Mouse (Mus musculus) hindbrain, postnatal 0 days (tissue): Measurements from ENCODE around the gene Mbnl2. TPM values are rescaled to one million over a fixed set of nuclear protein-coding genes. Genes with fewer than 3 reads are reported as not detected.

Source experiments
- ATAC-seq: fragments of 200-750 bp; cut with Nextera tagmentation; 2 replicates; pipeline ENCODE4 v1.8.0; 2017; ENCODE audit warnings: mild to moderate bottlenecking, moderate TSS enrichment, moderate library complexity
- DNase-seq: peaks from one replicate; pipeline ENCODE4 v3.0.0-alpha.2; 2015; ENCODE audit warnings: low spot score
- H3K27ac ChIP-seq: fragments of 300-500 bp; sonication (generic); 2 replicates; pipeline ENCODE4 v1.5.1; 2014; ENCODE audit warnings: mild to moderate bottlenecking
- H3K27me3 ChIP-seq: fragments of 300-500 bp; sonication (generic); 2 replicates; pipeline ENCODE4 v1.6.1; 2014; ENCODE audit warnings: low read length, mixed read lengths; ENCODE audit not compliant: insufficient read depth
- H3K36me3 ChIP-seq: fragments of 300-500 bp; sonication (generic); 2 replicates; pipeline ENCODE4 v1.6.1; 2014; ENCODE audit warnings: low read length, mixed read lengths; ENCODE audit not compliant: insufficient read depth
- H3K4me1 ChIP-seq: fragments of 300-500 bp; sonication (generic); 2 replicates; pipeline ENCODE4 v1.6.1; 2014; ENCODE audit warnings: antibody characterized with exemption, low read length, mixed read lengths; ENCODE audit not compliant: insufficient read depth
- H3K4me2 ChIP-seq: fragments of 300-500 bp; sonication (generic); 2 replicates; pipeline ENCODE4 v1.6.1; 2014; ENCODE audit warnings: low read depth, mild to moderate bottlenecking, low read length, moderate library complexity, mixed read lengths
- H3K4me3 ChIP-seq: fragments of 300-500 bp; sonication (generic); 2 replicates; pipeline ENCODE4 v1.5.1; 2014; ENCODE audit warnings: low read length
- H3K9ac ChIP-seq: fragments of 300-500 bp; sonication (generic); replicated peaks from 2 replicates; pipeline ENCODE4 v1.6.1; 2014; ENCODE audit warnings: mild to moderate bottlenecking, low read length, moderate library complexity, mixed read lengths
- H3K9me3 ChIP-seq: fragments of 300-500 bp; sonication (generic); 2 replicates; pipeline ENCODE4 v1.6.1; 2016; ENCODE audit warnings: low read length, mixed read lengths
- CTCF ChIP-seq: IDR thresholded peaks from 2 replicates; pipeline ENCODE4 v1.5.1; 2016; ENCODE audit warnings: antibody characterized with exemption, control low read depth, low read depth
- WGBS: fragments of 180-500 bp; shearing (Covaris S2); extraction: QIAGEN DNeasy Blood & Tissue Kit; methylation state at CpG from one replicate; pipeline ENCODE4 v1.1.7; 2014; 5-methylcytosine and 5-hydroxymethylcytosine counted together
- polyA plus RNA-seq: library from polyadenylated mRNA; unstranded; fragments of >200 nt; fragmentation: Nextera tagmentation; extraction: Ambion mirVana; gene quantifications from 2 replicates; pipeline ENCODE4 v1.2.1, GENCODE M21; 2015
- total RNA-seq: library from RNA; depleted of rRNA; stranded (reverse); fragments of >200 nt; gene quantifications from 2 replicates; pipeline ENCODE4 v1.2.3, GENCODE M21; 2014

Gene Mbnl2
- total and polyA plus RNA-seq, 2 experiments from 2014 or later: 28.6 to 78.3 TPM

DNA sequence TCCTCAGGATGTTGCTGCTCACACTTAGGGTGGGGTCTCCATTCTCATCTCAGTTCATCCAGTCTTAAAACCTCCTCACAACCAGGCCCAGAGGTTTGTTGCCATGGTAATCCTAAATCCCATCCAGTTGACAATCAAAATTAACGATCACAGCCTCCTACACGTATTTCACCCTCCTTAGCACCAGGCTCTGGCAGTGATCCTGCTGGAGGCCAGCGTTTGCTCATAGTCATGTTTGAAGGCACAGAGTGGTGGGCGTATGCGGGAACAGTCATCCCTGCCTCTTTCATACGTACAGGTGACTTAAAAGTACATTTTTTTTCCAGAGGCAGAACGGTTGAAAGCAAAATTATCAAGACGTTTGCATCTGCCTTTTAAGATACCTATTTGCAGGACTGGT is 8.3 kb downstream of the Mbnl2 start:
- Histone ChIP-seq H3K9me3 (no peaks in the 10 kb centered on the region), H3K27me3 (no peaks in the 10 kb centered on the region), H3K36me3 (no peaks in the 10 kb centered on the region), H3K4me2 (no peak overlapping the region), H3K4me3 (no peak overlapping the region), H3K4me1 (peaks cover 26% of the 10 kb centered on the region; the same call in 1 of the 2 replicates), H3K27ac (no peak overlapping the region), H3K9ac (no peak overlapping the region)
- no peak for TF ChIP-seq CTCF
- no peak for ATAC-seq
- 69% methylated on average over 8 of the region's 8 CpGs for WGBS
- no peak for DNase-seq

DNA sequence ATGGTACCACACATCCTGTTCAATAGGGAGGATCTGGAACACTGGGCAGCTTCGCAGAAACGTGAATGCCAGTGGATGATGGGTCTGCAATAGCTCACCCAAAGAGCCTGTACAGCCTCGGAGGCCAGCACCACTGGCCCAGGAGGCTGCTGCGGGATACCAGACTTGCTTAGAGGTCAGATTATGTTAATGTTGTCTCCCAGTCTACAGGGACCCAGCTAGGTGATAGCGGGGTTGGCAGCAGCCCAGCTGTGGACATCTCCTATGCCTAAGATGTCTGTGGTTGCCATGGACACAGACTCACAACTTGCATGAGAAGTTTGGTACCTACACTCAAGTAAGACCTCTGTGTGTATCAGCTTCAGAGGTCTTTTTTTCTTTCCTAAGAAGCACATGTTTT is 9.0 kb downstream of the Mbnl2 start:
- Histone ChIP-seq H3K9ac (no peak overlapping the region), H3K4me3 (no peak overlapping the region), H3K4me2 (no peak overlapping the region), H3K27ac (no peak overlapping the region), H3K36me3 (no peaks in the 10 kb centered on the region), H3K27me3 (no peaks in the 10 kb centered on the region), H3K9me3 (no peaks in the 10 kb centered on the region), H3K4me1 (peaks cover 23% of the 10 kb centered on the region; the same call in 1 of the 2 replicates)
- TF ChIP-seq CTCF: no peak
- DNase-seq (no peak), ATAC-seq (peak; percentile 42; the same call in 1 of the 2 replicates)
- WGBS: 69% methylated on average over 5 of the region's 5 CpGs

DNA sequence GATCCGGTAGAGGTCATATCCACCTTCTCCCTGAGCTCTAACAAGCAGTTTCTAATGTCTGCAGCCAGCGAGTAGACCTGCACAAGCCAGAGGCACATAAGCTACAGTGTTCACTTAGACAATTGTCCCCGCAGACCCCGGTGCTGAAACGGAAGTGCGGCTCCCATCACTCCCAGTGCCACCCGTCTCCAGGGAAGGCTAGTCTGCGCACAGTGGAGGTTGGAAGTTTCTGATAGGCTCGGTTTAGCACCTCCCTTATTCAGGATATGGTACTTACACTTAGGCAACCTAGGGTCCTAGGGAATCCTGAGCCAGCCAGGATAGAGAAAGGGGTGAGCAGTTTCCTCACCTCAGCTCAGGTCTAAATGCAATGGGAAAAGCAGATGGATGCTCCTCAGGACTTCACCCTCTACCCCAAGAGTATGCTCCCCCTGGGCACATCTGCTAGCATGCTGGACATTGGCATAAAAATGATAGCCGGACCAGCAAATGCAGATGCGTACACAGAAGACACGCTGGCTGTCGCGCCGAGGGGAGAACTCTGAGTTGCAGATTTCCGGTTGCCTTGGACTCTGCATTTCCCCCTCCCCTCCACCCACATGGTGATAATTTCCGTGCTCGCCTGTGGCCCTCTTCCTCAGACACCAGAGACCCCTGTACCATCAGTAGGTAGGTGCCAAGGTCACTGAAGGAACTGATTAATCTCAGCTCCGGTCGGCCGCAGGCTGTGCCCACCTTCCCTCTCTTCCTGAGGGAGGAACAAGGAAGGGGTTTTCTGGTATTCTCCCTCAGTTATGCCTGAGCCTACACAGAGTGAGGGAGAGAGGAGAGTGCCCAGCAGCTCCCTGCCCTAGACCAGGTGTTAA is 11.9 kb downstream of the Mbnl2 start:
- peaks cover 15% of the 10 kb centered on the region; the same call in 1 of the 2 replicates for H3K4me1 ChIP-seq
- H3K36me3 ChIP-seq: no peaks in the 10 kb centered on the region
- WGBS: 68% methylated on average over 21 of the region's 21 CpGs
- DNase-seq: no peak
- H3K27ac ChIP-seq: no peak overlapping the region
- H3K9me3 ChIP-seq: no peaks in the 10 kb centered on the region
- no peak overlapping the region for H3K9ac ChIP-seq
- ATAC-seq: no peak
- no peak overlapping the region for H3K4me3 ChIP-seq
- H3K27me3 ChIP-seq: no peaks in the 10 kb centered on the region
- TF ChIP-seq CTCF: no peak
- H3K4me2 ChIP-seq: no peak overlapping the region

DNA sequence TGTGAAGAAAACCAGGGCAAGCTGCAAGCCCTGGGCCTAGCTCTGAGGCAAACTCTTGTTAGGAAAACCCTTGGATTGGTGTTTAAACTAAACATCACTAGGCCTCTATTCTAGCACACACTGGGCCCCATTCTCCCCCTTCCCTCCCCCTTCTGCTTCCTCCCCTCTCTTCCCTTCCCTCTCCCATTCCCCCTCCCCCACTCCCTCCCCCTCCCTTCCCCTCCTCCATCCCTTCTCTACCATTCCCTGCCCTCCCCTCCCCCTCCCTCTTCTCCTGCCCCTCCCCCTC is 12.5 kb downstream of the Mbnl2 start:
- DNase-seq (no peak), ATAC-seq (no peak)
- Histone ChIP-seq H3K36me3 (no peaks in the 10 kb centered on the region), H3K27ac (no peak overlapping the region), H3K4me2 (no peak overlapping the region), H3K9me3 (no peaks in the 10 kb centered on the region), H3K27me3 (no peaks in the 10 kb centered on the region), H3K9ac (no peak overlapping the region), H3K4me3 (no peak overlapping the region), H3K4me1 (peaks cover 15% of the 10 kb centered on the region; the same call in 1 of the 2 replicates)
- TF ChIP-seq CTCF: no peak

DNA sequence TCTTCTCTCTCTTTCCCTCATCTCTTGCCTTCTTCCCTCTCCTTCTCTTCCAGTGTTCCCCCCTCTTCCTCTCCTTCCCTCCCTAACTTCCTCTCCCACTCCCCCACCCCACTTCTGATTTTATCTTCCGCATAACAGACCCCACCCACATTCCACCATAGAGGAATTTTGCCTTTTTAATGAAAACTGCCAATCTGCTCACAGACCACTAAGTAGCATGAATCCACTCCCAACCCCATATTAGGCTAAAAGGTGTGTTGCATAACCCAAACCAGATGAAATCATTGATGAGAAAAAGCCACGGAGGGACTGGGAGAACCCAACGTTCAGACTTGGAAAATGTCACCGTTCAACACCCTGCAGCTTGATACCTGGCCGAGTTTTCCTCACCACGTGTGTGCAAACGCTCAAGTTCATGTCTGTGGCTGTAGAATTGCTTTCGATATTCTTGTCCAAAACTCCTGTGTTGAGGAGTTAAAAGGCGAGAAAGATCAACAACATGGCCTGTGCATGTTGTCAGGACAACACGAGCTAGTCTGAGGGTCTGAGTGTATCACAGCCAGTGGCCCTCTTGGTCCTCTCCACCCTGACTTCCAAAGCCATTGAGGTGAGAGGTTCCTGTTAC is 13.0 kb downstream of the Mbnl2 start:
- H3K27me3 ChIP-seq: no peaks in the 10 kb centered on the region
- TF ChIP-seq CTCF: no peak
- H3K4me1 ChIP-seq: peaks cover 15% of the 10 kb centered on the region; the same call in 1 of the 2 replicates
- WGBS: 87% methylated on average over 10 of the region's 10 CpGs
- no peak overlapping the region for H3K4me2 ChIP-seq
- ATAC-seq: no peak
- no peaks in the 10 kb centered on the region for H3K9me3 ChIP-seq
- no peak overlapping the region for H3K4me3 ChIP-seq
- DNase-seq: no peak
- H3K9ac ChIP-seq: no peak overlapping the region
- no peak overlapping the region for H3K27ac ChIP-seq
- H3K36me3 ChIP-seq: no peaks in the 10 kb centered on the region

DNA sequence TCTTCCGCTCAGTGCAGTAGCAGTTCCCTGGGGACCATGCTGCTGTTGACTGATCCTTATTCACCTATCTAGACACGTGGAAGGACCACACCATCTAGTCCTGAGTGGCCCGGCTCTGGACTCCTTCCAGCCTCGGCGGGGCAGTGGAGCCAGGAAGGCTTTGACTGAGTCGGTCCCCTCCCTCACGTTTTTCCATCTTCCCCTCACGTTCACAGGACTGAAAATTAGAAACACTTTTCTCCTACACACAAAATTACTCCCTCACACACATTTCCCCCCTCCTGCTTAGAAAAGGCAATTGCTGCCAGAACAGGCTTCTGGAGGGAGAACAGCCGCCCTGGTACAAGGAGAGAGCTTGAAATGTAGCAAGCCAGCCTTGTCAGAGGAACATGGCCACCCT is 13.6 kb downstream of the Mbnl2 start:
- no peak for TF ChIP-seq CTCF
- no peaks in the 10 kb centered on the region for H3K36me3 ChIP-seq
- no peaks in the 10 kb centered on the region for H3K9me3 ChIP-seq
- no peak overlapping the region for H3K9ac ChIP-seq
- no peak overlapping the region for H3K27ac ChIP-seq
- H3K27me3 ChIP-seq: no peaks in the 10 kb centered on the region
- H3K4me1 ChIP-seq: peaks cover 15% of the 10 kb centered on the region; the same call in 1 of the 2 replicates
- ATAC-seq (no peak), DNase-seq (no peak)
- H3K4me2 ChIP-seq: no peak overlapping the region
- WGBS: 72% methylated on average over 9 of the region's 9 CpGs
- no peak overlapping the region for H3K4me3 ChIP-seq

DNA sequence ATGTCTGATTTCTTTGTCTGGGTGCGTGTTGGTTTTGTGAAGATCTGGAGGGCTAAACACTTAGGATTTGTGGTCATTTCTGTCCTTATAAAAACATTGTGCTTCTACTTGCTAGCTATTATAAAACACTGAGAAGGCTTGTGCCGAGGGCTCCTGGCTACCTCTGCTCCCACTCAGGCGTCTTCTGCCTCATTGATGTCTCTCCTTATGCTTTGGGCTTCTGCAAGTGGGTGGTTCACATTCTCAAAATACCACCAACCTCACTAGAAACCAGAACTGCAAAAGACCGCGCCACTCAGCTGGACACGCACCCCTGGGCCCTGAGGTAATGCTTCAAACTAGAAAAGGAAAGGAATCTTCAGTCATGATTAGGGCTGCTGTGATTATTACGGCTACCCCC is 14.1 kb downstream of the Mbnl2 start:
- WGBS: 87% methylated on average over 7 of the region's 7 CpGs
- Histone ChIP-seq H3K36me3 (no peaks in the 10 kb centered on the region), H3K9me3 (no peaks in the 10 kb centered on the region), H3K4me2 (no peak overlapping the region), H3K27me3 (no peaks in the 10 kb centered on the region), H3K27ac (no peak overlapping the region), H3K9ac (no peak overlapping the region), H3K4me1 (peaks cover 15% of the 10 kb centered on the region; the same call in 1 of the 2 replicates), H3K4me3 (no peak overlapping the region)
- no peak for ATAC-seq
- no peak for TF ChIP-seq CTCF
- DNase-seq: no peak
